Mouse (Mus musculus) ES-Bruce4 (cell line): ENCODE measurements at regions not wholly inside any gene's neighbourhood (a gene's known extent, or its start where the extent isn't known, plus 50 kb on each side); places are given as distances from the start of the nearest gene placed in this dataset.
"Not testable (repeated sequence)": the region's sequence is repeated elsewhere in the genome, so short reads cannot be mapped to it uniquely, and the experiment has no call there.

Source experiments
- H3K27ac ChIP-seq: 2 replicates; pipeline ENCODE4 v1.5.1; 2012; ENCODE audit warnings: low read length, inconsistent platforms; ENCODE audit not compliant: insufficient read depth
- H3K27me3 ChIP-seq: 2 replicates; pipeline ENCODE4 v1.6.1; 2012; ENCODE audit warnings: mild to moderate bottlenecking, low read length, inconsistent platforms; ENCODE audit not compliant: control insufficient read depth, poor library complexity, insufficient read depth, severe bottlenecking
- H3K36me3 ChIP-seq: 2 replicates; pipeline ENCODE4 v1.6.1; 2012; ENCODE audit warnings: inconsistent platforms, mild to moderate bottlenecking, low read length, moderate library complexity; ENCODE audit not compliant: control insufficient read depth, poor library complexity, insufficient read depth, severe bottlenecking
- H3K4me1 ChIP-seq: one replicate; pipeline ENCODE4 v1.8.1; 2011; ENCODE audit warnings: low read length; ENCODE audit not compliant: control insufficient read depth, insufficient read depth
- H3K4me3 ChIP-seq: 2 replicates; pipeline ENCODE4 v1.5.1; 2011; ENCODE audit warnings: low read depth, mild to moderate bottlenecking, low read length
- H3K9ac ChIP-seq: 2 replicates; pipeline ENCODE4 v1.6.1; 2012; ENCODE audit warnings: low read depth, mild to moderate bottlenecking, inconsistent platforms; ENCODE audit not compliant: poor library complexity, severe bottlenecking
- H3K9me3 ChIP-seq: replicated peaks from 2 replicates; pipeline ENCODE4 v1.6.1; 2012; ENCODE audit warnings: mild to moderate bottlenecking, low read length, inconsistent platforms; ENCODE audit not compliant: control insufficient read depth, poor library complexity, insufficient read depth, severe bottlenecking
- CTCF ChIP-seq: IDR thresholded peaks from one replicate; pipeline ENCODE4 v1.8.1; 2011; ENCODE audit warnings: low read depth, low read length
- EP300 ChIP-seq: IDR thresholded peaks from 2 replicates; pipeline ENCODE4 v1.6.1; 2011; ENCODE audit warnings: low read depth, low read length; ENCODE audit not compliant: insufficient read depth
- POLR2A ChIP-seq: IDR thresholded peaks from one replicate; pipeline ENCODE4 v1.8.1; 2011; ENCODE audit warnings: low read length; ENCODE audit not compliant: insufficient read depth

DNA sequence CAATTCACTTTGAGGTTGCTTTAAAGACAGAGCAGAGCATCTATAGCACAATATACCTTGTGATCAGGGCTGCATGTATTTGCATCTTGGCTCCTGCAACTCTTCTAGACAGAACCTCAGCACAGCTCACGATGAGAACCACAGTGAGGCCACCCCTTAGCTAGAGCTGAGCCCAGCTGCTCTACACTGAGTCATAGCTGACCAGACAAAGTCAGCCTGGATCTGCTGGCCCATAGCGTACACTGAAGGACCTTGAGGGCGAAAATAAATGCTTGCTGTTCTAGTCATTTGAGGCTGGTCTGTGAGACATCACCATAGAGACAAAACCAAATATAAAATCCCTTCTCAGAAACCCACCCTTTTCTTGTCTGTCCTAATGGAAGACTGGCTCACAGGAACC is 251.7 kb downstream of the Prex1 start:
- no peak overlapping the region for H3K27ac ChIP-seq
- H3K9me3 ChIP-seq, result no peaks in the 10 kb centered on the region
- H3K9ac ChIP-seq, result no peak overlapping the region
- TF ChIP-seq CTCF, result no peak
- TF ChIP-seq POLR2A, result no peak
- TF ChIP-seq EP300, result no peak
- no peak overlapping the region for H3K4me3 ChIP-seq
- no peaks in the 10 kb centered on the region for H3K36me3 ChIP-seq
- H3K4me1 ChIP-seq, result no peaks in the 10 kb centered on the region
- H3K27me3 ChIP-seq, result no peaks in the 10 kb centered on the region

DNA sequence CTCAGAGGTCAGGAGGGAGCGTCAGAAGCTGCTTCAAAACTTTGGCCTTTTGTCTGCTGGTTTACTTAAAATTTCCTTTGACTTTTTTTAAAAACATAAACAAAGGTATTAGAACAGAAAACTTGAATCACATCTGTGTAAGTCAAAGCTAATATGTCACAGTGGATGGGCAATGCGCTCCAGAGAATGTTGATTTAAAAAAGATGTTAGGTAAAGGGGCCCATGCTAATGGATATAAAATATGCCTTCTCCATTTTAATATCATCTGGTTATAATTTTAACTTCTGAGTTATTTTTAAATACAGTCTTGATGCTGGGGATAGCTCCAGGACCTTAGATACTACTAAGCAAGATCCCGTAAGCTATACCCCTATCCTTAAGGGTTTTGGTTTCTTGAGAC is 252.5 kb downstream of the Prex1 start:
- H3K4me1 ChIP-seq, result no peaks in the 10 kb centered on the region
- no peak overlapping the region for H3K27ac ChIP-seq
- no peak overlapping the region for H3K9ac ChIP-seq
- TF ChIP-seq POLR2A (no peak), EP300 (no peak), CTCF (no peak)
- H3K36me3 ChIP-seq, result no peaks in the 10 kb centered on the region
- H3K27me3 ChIP-seq, result no peaks in the 10 kb centered on the region
- H3K4me3 ChIP-seq, result no peak overlapping the region
- H3K9me3 ChIP-seq, result no peaks in the 10 kb centered on the region

DNA sequence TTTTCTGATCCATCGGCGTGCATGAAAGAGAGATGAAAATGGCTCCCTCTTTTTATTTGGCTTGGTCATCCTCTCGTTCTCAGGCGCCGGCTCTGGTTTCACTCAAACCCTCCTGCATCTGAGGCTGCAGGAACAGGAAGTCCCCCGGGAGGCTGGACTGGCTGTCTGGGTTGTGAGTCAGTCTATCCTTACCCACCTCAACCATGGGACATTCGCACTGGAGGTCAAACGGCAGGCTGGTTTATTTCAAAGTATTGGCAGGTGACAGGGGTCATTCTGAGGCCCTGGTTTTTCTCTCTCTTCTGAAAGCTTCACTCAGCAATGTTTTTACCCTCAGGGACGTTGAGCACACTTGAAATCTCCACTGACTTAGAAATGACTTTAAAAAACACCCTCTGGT is 253.7 kb downstream of the Prex1 start:
- Histone ChIP-seq H3K36me3 (no peaks in the 10 kb centered on the region), H3K9ac (no peak overlapping the region), H3K27me3 (no peaks in the 10 kb centered on the region), H3K4me3 (no peak overlapping the region), H3K27ac (no peak overlapping the region), H3K4me1 (no peaks in the 10 kb centered on the region), H3K9me3 (no peaks in the 10 kb centered on the region)
- no peak for TF ChIP-seq CTCF
- no peak for TF ChIP-seq EP300
- TF ChIP-seq POLR2A, result no peak

DNA sequence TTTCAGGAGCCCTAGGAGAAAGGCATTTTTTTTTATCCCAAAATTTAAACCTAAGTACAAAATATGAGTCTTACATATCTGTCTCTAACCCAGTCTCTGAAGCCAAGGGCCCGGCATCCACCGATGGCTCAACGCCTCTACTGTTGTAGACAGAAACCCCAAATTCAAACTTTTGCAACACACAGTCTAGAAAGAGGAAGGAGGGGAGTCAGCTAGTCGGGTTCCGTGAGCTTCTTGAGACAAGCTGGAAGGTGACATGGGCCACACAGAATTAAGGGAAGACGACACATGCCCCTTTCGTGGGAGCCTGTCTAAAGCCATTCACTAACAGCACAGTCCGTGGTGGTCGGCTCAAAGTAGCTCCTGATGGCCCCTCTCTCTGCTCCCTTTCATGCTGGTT is 254.7 kb downstream of the Prex1 start:
- H3K27me3 ChIP-seq, result no peaks in the 10 kb centered on the region
- no peak overlapping the region for H3K4me3 ChIP-seq
- H3K9ac ChIP-seq, result no peak overlapping the region
- H3K36me3 ChIP-seq, result no peaks in the 10 kb centered on the region
- no peak overlapping the region for H3K27ac ChIP-seq
- no peaks in the 10 kb centered on the region for H3K9me3 ChIP-seq
- no peaks in the 10 kb centered on the region for H3K4me1 ChIP-seq
- no peak for TF ChIP-seq EP300
- TF ChIP-seq CTCF, result no peak
- TF ChIP-seq POLR2A, result no peak

DNA sequence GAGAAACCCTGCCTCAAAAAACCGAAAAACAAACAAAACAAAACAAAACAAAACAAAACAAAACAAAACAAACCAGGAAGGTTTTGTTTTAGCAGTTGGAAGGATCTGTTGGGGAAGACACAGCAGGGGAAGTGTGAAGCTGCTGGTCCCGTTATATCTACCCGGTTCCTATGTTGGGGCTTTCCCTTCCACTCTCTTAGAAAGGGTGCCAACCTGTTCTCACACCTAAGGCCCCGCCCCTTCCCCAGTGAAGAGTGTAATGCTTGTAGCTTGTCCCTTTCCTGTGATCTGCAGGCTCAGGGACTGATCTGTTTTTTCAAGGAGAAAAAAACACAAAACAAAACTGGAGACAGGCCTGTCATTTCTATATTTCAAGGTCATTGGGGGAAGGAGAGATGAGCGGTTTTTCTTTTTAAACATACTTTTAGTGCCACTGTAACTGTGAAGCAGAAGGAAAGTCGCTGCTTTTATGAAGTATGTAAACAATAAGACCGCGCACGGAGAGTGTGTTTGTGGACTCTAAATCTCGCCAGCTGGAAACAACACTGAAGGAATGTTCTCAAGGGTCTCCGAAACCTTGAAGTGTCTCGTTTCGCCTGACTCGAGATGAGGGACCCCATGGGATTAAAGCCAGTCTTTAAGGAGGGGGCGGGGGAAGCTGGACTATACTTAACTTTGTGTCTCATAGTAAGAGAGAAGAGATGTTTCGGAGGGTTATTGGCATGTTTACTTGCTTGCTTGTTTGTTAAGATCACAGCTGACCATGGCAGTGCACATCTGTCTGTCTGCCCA is 256.1 kb downstream of the Prex1 start:
- TF ChIP-seq CTCF, result no peak
- no peak for TF ChIP-seq EP300
- no peak for TF ChIP-seq POLR2A
- H3K9ac ChIP-seq, result no peak overlapping the region
- H3K9me3 ChIP-seq, result no peaks in the 10 kb centered on the region
- H3K4me3 ChIP-seq, result no peak overlapping the region
- no peak overlapping the region for H3K27ac ChIP-seq
- no peaks in the 10 kb centered on the region for H3K27me3 ChIP-seq
- no peaks in the 10 kb centered on the region for H3K36me3 ChIP-seq
- no peaks in the 10 kb centered on the region for H3K4me1 ChIP-seq

DNA sequence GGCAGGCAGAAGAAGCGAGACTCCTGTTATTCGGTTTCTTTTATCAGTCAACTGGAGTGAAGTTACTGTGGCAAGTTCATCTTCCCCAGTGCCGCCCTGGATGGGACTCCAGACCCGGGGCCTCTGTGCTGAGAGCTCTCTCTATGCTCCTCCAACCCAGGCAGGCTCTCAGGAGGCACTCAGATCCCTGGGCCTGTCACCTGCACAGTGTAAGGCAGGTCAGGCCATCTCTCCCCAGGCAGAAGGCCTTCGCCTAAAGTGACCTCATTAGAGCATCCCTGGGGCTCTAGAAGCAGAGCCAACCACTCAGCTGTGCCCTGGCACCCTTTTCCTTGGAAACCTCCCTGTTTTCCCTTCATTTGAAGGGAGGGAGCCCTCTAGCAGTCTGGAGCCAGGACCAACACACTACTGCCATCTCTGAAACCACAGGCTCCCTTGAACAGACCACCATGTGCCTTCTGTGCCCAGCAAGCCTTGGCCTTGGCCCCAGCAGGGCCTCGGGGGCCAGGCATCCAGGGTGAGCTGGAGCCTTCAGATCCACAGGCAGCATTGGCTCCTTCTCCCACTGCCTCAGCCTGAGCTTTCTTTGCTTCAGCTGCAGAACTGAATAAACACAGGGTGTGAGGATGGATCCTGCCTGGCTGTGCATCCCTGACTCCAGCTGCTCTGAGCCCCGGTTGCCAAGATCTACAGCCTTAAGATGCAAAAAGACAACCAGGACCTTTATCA is 259.3 kb downstream of the Prex1 start:
- H3K27me3 ChIP-seq, H3K9me3 ChIP-seq, H3K4me3 ChIP-seq, H3K27ac ChIP-seq, H3K36me3 ChIP-seq, H3K4me1 ChIP-seq, H3K9ac ChIP-seq: not testable (repeated sequence)
